Comparison of ENCODE assay signal across 20 mouse cellular contexts in the genomic region with DNA sequence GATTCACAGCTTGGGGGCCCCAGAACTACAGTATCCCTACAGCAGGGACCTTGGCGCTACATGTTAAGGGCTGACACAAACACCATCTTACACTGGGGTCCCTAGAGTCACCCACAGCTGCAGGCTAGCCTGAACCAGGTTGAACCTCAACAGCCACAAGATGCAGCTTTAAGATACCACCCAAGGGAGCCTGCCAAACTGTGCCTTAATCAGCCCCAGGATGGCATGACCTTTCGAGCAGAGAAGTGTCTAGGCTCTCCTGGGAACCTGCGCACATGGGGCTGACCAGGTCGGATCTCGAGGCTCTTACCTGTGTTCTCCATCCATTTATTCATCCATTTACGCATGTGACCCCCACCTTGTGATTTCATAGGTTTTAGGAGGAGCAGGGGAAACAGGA. TPM values are rescaled to one million over a fixed set of nuclear protein-coding genes. Genes with fewer than 3 reads are reported as not detected.
"Had no signal": no experiment of that assay in that cellular context is flagged by ENCODE, and none has a peak within 500 bp of the region (broad histone marks: within the 10 kb centered on the region; RNA-seq: fewer than 3 reads in every experiment).

No protein-coding gene starts in this region.

- H3K4me1 ChIP-seq: midbrain, embryonic 10.5 days; midbrain, embryonic 12.5 days; neural tube, embryonic 13.5 days had no signal

- H3K4me3 ChIP-seq: midbrain, embryonic 10.5 days; midbrain, embryonic 12.5 days; myocyte; neural tube, embryonic 13.5 days; neural tube, embryonic 15.5 days had no signal

- H3K27me3 ChIP-seq: megakaryocyte, embryonic 14.5 days; neural tube, embryonic 13.5 days; neural tube, embryonic 15.5 days had no signal

- DNase-seq: lung, adult 18-20 months; lung, embryonic 14.5 days; lung, postnatal 10 days; lung, postnatal 4 days; midbrain, embryonic 14.5 days; retina, postnatal 1 day; right cerebral cortex, adult 18-20 months; right cerebral cortex, postnatal 25 days; right cerebral cortex, postnatal 4 days; spleen, adult 18-20 months; thymus, adult 18-20 months; thymus, postnatal 14 days; thymus, postnatal 36 days had no signal

- H3K9me3 ChIP-seq: midbrain, embryonic 10.5 days; neural tube, embryonic 13.5 days; neural tube, embryonic 15.5 days had no signal

- H3K36me3 ChIP-seq: midbrain, embryonic 12.5 days; neural tube, embryonic 13.5 days; neural tube, embryonic 15.5 days had no signal

- H3K27ac ChIP-seq: midbrain, embryonic 10.5 days; midbrain, embryonic 12.5 days; neural tube, embryonic 13.5 days; neural tube, embryonic 15.5 days had no signal

RNA-seq across cellular contexts. Expression of a gene that starts 29.3 kb away (rescaled TPM):
- polyA plus RNA-seq: liver, embryonic 16.5 days had no signal
